Mouse (Mus musculus): Measurements from ENCODE around the gene Tekt3. TPM values are rescaled to one million over a fixed set of nuclear protein-coding genes. Genes with fewer than 3 reads are reported as not detected.

Gene Tekt3
- polyA plus RNA-seq, 1 experiment from 2014 or later: 0.10 TPM

- Histone ChIP-seq H3K27me3 (replicated peaks; ENCODE audit: control insufficient read depth, insufficient read depth, low read length) (no peaks in the 10 kb centered on the region), H3K4me2 (ENCODE audit: low read depth, low read length) (no peak overlapping the region), H3K9ac (ENCODE audit: low read depth, low read length) (no peak overlapping the region), H3K36me3 (ENCODE audit: control insufficient read depth, insufficient read depth, low read length) (no peaks in the 10 kb centered on the region), H3K9me3 (ENCODE audit: control insufficient read depth, low read length) (no peaks in the 10 kb centered on the region), H3K4me1 (ENCODE audit: control insufficient read depth, insufficient read depth, low read length) (peaks cover 14% of the 10 kb centered on the region; the same call in 1 of the 2 replicates), H3K4me3 (ENCODE audit: low read depth, low read length) (no peak overlapping the region), H3K27ac (replicated peaks; ENCODE audit: low read depth, low read length) (no peak overlapping the region)
- DNase-seq (ENCODE audit: low spot score): no peak
- WGBS: 86% methylated on average over 9 of the region's 9 CpGs
- no peak for ATAC-seq (ENCODE audit: low read depth)
Measured at GRCm38 (mm10) chr11:63026651-63027141, 34.8 kb upstream of the Tekt3 start.

GRCm38 (mm10) chr11:63028131-63028530 lies 33.3 kb upstream of the Tekt3 start:
- H3K9ac ChIP-seq (ENCODE audit: low read depth, low read length): no peak overlapping the region
- peaks cover 6% of the 10 kb centered on the region; the same call in 1 of the 2 replicates for H3K9me3 ChIP-seq (ENCODE audit: control insufficient read depth, low read length)
- peaks cover 12% of the 10 kb centered on the region; the same call in 1 of the 2 replicates for H3K4me1 ChIP-seq (ENCODE audit: control insufficient read depth, insufficient read depth, low read length)
- ATAC-seq (ENCODE audit: low read depth) (no peak), DNase-seq (ENCODE audit: low spot score) (no peak)
- H3K27me3 ChIP-seq (replicated peaks; ENCODE audit: control insufficient read depth, insufficient read depth, low read length): no peaks in the 10 kb centered on the region
- no peak overlapping the region for H3K4me2 ChIP-seq (ENCODE audit: low read depth, low read length)
- H3K36me3 ChIP-seq (ENCODE audit: control insufficient read depth, insufficient read depth, low read length): no peaks in the 10 kb centered on the region
- H3K4me3 ChIP-seq (ENCODE audit: low read depth, low read length): no peak overlapping the region
- H3K27ac ChIP-seq (replicated peaks; ENCODE audit: low read depth, low read length): no peak overlapping the region
- WGBS: 82% methylated on average over 3 of the region's 3 CpGs

GRCm38 (mm10) chr11:63029148-63029714 lies 32.2 kb upstream of the Tekt3 start:
- H3K9me3 ChIP-seq (ENCODE audit: control insufficient read depth, low read length): peaks cover 8% of the 10 kb centered on the region; the same call in 1 of the 2 replicates
- DNase-seq (ENCODE audit: low spot score): peak; percentile 55
- WGBS: 38% methylated on average over 4 of the region's 4 CpGs
- no peaks in the 10 kb centered on the region for H3K36me3 ChIP-seq (ENCODE audit: control insufficient read depth, insufficient read depth, low read length)
- H3K4me3 ChIP-seq (ENCODE audit: low read depth, low read length): no peak overlapping the region
- peaks cover 7% of the 10 kb centered on the region; the same call in 1 of the 2 replicates for H3K4me1 ChIP-seq (ENCODE audit: control insufficient read depth, insufficient read depth, low read length)
- H3K27ac ChIP-seq (replicated peaks; ENCODE audit: low read depth, low read length): no peak overlapping the region
- H3K4me2 ChIP-seq (ENCODE audit: low read depth, low read length): no peak overlapping the region
- no peak for ATAC-seq (ENCODE audit: low read depth)
- no peaks in the 10 kb centered on the region for H3K27me3 ChIP-seq (replicated peaks; ENCODE audit: control insufficient read depth, insufficient read depth, low read length)
- no peak overlapping the region for H3K9ac ChIP-seq (ENCODE audit: low read depth, low read length)

- ATAC-seq (ENCODE audit: low read depth) (no peak), DNase-seq (ENCODE audit: low spot score) (no peak)
- Histone ChIP-seq H3K36me3 (ENCODE audit: control insufficient read depth, insufficient read depth, low read length) (no peaks in the 10 kb centered on the region), H3K4me1 (ENCODE audit: control insufficient read depth, insufficient read depth, low read length) (peaks cover 7% of the 10 kb centered on the region; the same call in 1 of the 2 replicates), H3K9ac (ENCODE audit: low read depth, low read length) (no peak overlapping the region), H3K9me3 (ENCODE audit: control insufficient read depth, low read length) (peaks cover 8% of the 10 kb centered on the region; the same call in 1 of the 2 replicates), H3K4me3 (ENCODE audit: low read depth, low read length) (no peak overlapping the region), H3K4me2 (ENCODE audit: low read depth, low read length) (no peak overlapping the region), H3K27me3 (replicated peaks; ENCODE audit: control insufficient read depth, insufficient read depth, low read length) (no peaks in the 10 kb centered on the region), H3K27ac (replicated peaks; ENCODE audit: low read depth, low read length) (no peak overlapping the region)
- WGBS: 84% methylated on average over 6 of the region's 6 CpGs
Measured at GRCm38 (mm10) chr11:63029721-63030120, 31.7 kb upstream of the Tekt3 start.

GRCm38 (mm10) chr11:63035420-63036211 lies 25.8 kb upstream of the Tekt3 start:
- Histone ChIP-seq H3K36me3 (ENCODE audit: control insufficient read depth, insufficient read depth, low read length) (no peaks in the 10 kb centered on the region), H3K4me1 (ENCODE audit: control insufficient read depth, insufficient read depth, low read length) (peaks cover 2% of the 10 kb centered on the region; the same call in 1 of the 2 replicates), H3K9me3 (ENCODE audit: control insufficient read depth, low read length) (peaks cover 8% of the 10 kb centered on the region; the same call in 1 of the 2 replicates), H3K4me2 (ENCODE audit: low read depth, low read length) (no peak overlapping the region), H3K9ac (ENCODE audit: low read depth, low read length) (no peak overlapping the region), H3K4me3 (ENCODE audit: low read depth, low read length) (no peak overlapping the region), H3K27me3 (replicated peaks; ENCODE audit: control insufficient read depth, insufficient read depth, low read length) (no peaks in the 10 kb centered on the region), H3K27ac (replicated peaks; ENCODE audit: low read depth, low read length) (no peak overlapping the region)
- no peak for ATAC-seq (ENCODE audit: low read depth)
- DNase-seq (ENCODE audit: low spot score): peak; percentile 78
- WGBS: 71% methylated on average over 11 of the region's 11 CpGs

- no peak overlapping the region for H3K27ac ChIP-seq (replicated peaks; ENCODE audit: low read depth, low read length)
- DNase-seq (ENCODE audit: low spot score): peak; percentile 69
- no peaks in the 10 kb centered on the region for H3K27me3 ChIP-seq (replicated peaks; ENCODE audit: control insufficient read depth, insufficient read depth, low read length)
- no peak overlapping the region for H3K4me2 ChIP-seq (ENCODE audit: low read depth, low read length)
- H3K9ac ChIP-seq (ENCODE audit: low read depth, low read length): no peak overlapping the region
- H3K9me3 ChIP-seq (ENCODE audit: control insufficient read depth, low read length): no peaks in the 10 kb centered on the region
- peaks cover 2% of the 10 kb centered on the region; the same call in 1 of the 2 replicates for H3K4me1 ChIP-seq (ENCODE audit: control insufficient read depth, insufficient read depth, low read length)
- 46% methylated on average over 12 of the region's 12 CpGs for WGBS
- H3K36me3 ChIP-seq (ENCODE audit: control insufficient read depth, insufficient read depth, low read length): no peaks in the 10 kb centered on the region
- ATAC-seq (ENCODE audit: low read depth): peak; percentile 47; the same call in 1 of the 2 replicates
- no peak overlapping the region for H3K4me3 ChIP-seq (ENCODE audit: low read depth, low read length)
Measured at GRCm38 (mm10) chr11:63040002-63040661, 21.3 kb upstream of the Tekt3 start.

GRCm38 (mm10) chr11:63045771-63046170 lies 15.7 kb upstream of the Tekt3 start:
- no peaks in the 10 kb centered on the region for H3K9me3 ChIP-seq (ENCODE audit: control insufficient read depth, low read length)
- no peak overlapping the region for H3K4me3 ChIP-seq (ENCODE audit: low read depth, low read length)
- no peak overlapping the region for H3K9ac ChIP-seq (ENCODE audit: low read depth, low read length)
- DNase-seq (ENCODE audit: low spot score) (no peak), ATAC-seq (ENCODE audit: low read depth) (no peak)
- H3K4me2 ChIP-seq (ENCODE audit: low read depth, low read length): no peak overlapping the region
- no peaks in the 10 kb centered on the region for H3K4me1 ChIP-seq (ENCODE audit: control insufficient read depth, insufficient read depth, low read length)
- no peaks in the 10 kb centered on the region for H3K27me3 ChIP-seq (replicated peaks; ENCODE audit: control insufficient read depth, insufficient read depth, low read length)
- no peak overlapping the region for H3K27ac ChIP-seq (replicated peaks; ENCODE audit: low read depth, low read length)
- H3K36me3 ChIP-seq (ENCODE audit: control insufficient read depth, insufficient read depth, low read length): no peaks in the 10 kb centered on the region
- 68% methylated on average over 3 of the region's 3 CpGs for WGBS

GRCm38 (mm10) chr11:63046380-63046779 lies 15.1 kb upstream of the Tekt3 start:
- Histone ChIP-seq H3K4me2 (ENCODE audit: low read depth, low read length) (no peak overlapping the region), H3K4me1 (ENCODE audit: control insufficient read depth, insufficient read depth, low read length) (no peaks in the 10 kb centered on the region), H3K9me3 (ENCODE audit: control insufficient read depth, low read length) (no peaks in the 10 kb centered on the region), H3K9ac (ENCODE audit: low read depth, low read length) (no peak overlapping the region), H3K36me3 (ENCODE audit: control insufficient read depth, insufficient read depth, low read length) (no peaks in the 10 kb centered on the region), H3K4me3 (ENCODE audit: low read depth, low read length) (no peak overlapping the region), H3K27me3 (replicated peaks; ENCODE audit: control insufficient read depth, insufficient read depth, low read length) (no peaks in the 10 kb centered on the region), H3K27ac (replicated peaks; ENCODE audit: low read depth, low read length) (no peak overlapping the region)
- ATAC-seq (ENCODE audit: low read depth) (no peak), DNase-seq (ENCODE audit: low spot score) (peak; percentile 8)
- 79% methylated on average over 8 of the region's 8 CpGs for WGBS
